Mouse (Mus musculus): ENCODE measurements around the gene Scamp4. TPM values are rescaled to one million over a fixed set of nuclear protein-coding genes. Genes with fewer than 3 reads are reported as not detected.

Gene Scamp4
- polyA plus RNA-seq, 1 experiment from 2014 or later, result 71.6 TPM

DNA sequence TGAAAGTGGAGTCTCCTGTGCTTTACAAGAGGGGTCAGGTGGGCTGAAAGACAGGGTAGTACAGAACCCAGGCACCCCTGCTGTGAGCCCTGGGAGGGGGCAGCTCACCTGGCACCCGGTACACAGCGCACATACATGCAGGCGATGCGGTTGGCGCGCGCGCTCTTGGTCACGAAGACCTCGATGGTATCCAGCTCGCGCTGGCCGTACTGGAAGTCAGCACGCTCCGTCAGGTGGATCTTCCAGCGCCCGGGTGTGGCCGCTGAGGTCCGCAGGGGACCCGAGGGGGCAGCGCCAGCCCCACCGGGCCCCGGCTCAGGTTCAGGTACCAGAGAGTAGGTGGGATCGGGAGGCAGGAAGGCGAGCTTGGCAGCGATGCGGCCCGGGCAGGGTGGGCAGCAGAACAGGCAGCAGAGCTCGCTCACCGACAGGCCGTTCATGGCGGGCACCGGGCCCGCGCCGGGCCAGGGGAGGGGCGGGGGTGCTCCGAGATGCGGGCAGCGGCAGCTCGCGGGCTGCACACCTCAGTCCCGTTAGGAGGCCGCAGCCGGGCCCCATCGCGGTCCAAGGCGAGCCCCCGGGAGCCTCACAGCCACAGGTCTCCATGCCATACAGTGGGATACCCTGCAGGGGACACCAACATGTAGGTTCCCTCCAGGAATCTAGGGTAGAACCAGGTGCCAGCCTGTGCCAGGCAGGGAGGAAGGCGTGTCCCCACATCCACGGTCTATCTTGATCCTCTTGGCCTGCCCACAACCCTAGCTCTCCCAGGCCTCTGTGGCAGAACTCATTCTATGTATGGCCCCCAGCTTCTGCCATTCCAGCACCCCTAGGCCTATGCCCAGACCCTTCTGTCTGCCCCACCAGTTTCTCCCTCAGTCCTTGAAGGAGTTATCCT, 16.0 kb upstream of the Scamp4 start:
- Histone ChIP-seq H3K4me1 (ENCODE audit: control insufficient read depth, insufficient read depth, low read length) (peaks cover 11% of the 10 kb centered on the region), H3K4me3 (ENCODE audit: low read depth, low read length) (no peak overlapping the region), H3K27ac (ENCODE audit: low read depth, low read length) (no peak overlapping the region; the same call in 1 of the 2 replicates), H3K36me3 (ENCODE audit: control insufficient read depth, insufficient read depth, low read length) (0 out of 2 replicates have a peak, but pooled peaks cover 6% of the 10 kb centered on the region), H3K9me3 (ENCODE audit: control insufficient read depth, low read length) (no peaks in the 10 kb centered on the region), H3K27me3 (ENCODE audit: control insufficient read depth, insufficient read depth, low read length) (no peaks in the 10 kb centered on the region), H3K4me2 (ENCODE audit: low read depth, low read length) (0 out of 2 replicates have a peak overlapping the region, but pooled peaks have one; percentile 8), H3K9ac (replicated peaks; ENCODE audit: low read depth, low read length) (no peak overlapping the region)
- 95% methylated on average over 35 of the region's 51 CpGs for WGBS
- no peak for ATAC-seq (ENCODE audit: low read depth)

DNA sequence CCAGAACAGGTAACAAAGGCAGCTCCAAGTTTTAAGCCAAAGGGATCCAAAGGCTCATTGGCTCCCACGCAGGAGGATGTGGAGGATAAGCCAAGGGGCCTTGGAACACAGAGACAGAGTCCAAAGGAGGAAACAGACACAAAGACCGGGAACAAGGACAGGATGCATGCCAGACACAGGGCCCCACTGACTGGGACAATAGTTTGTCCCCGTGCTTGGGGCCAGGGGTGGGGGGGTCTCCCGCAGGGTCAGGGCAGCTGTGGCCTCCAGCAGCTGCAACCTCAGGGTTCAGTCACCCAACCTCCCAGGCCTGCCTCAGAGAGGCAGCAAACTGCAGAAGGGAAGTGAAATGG, 15.4 kb upstream of the Scamp4 start:
- 0 out of 2 replicates have a peak, but pooled peaks cover 6% of the 10 kb centered on the region for H3K36me3 ChIP-seq (ENCODE audit: control insufficient read depth, insufficient read depth, low read length)
- H3K27ac ChIP-seq (ENCODE audit: low read depth, low read length), result no peak overlapping the region; the same call in 1 of the 2 replicates
- WGBS, result 30% methylated on average over 4 of the region's 4 CpGs
- H3K4me2 ChIP-seq (ENCODE audit: low read depth, low read length), result no peak overlapping the region
- H3K27me3 ChIP-seq (ENCODE audit: control insufficient read depth, insufficient read depth, low read length), result no peaks in the 10 kb centered on the region
- no peak for ATAC-seq (ENCODE audit: low read depth)
- no peaks in the 10 kb centered on the region for H3K9me3 ChIP-seq (ENCODE audit: control insufficient read depth, low read length)
- peaks cover 11% of the 10 kb centered on the region for H3K4me1 ChIP-seq (ENCODE audit: control insufficient read depth, insufficient read depth, low read length)
- H3K9ac ChIP-seq (replicated peaks; ENCODE audit: low read depth, low read length), result no peak overlapping the region
- no peak overlapping the region for H3K4me3 ChIP-seq (ENCODE audit: low read depth, low read length)

DNA sequence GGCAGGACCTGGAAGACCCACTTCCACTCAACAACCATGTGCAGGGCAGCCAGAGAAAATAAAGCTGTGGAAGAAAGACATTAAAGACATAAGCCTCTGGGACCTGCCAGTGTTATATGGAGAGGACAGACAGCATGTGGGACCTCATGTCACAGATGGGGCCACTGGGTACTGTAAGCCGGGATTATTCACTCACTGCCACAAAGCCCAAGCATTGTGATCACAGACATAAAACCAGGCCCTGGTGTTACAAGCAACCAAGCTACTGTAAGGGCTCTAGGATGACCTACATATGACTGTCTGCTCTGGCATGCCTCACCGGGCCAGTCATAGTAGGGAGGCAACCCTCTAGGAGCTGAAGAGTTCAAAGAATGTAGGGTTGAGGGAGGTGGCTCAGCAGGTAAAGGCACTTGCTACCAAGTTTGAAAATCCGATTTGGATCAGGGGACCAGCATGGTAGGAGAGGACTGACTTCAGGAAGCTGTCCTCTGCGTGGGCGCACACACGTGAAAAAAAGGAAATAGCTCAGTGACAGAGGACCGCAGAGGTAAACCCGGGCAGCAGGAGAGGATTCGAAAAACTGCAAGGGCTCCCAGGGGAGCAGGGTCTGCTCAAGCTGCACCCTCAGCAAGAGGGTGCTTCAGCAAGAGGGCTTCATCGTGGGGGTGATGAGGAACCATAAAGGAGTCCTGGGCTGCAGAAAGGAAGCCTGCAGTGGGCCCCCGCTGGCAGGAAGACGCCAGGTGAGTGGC, 13.4 kb upstream of the Scamp4 start:
- Histone ChIP-seq H3K4me2 (ENCODE audit: low read depth, low read length) (peak overlapping the region; percentile 64), H3K9me3 (ENCODE audit: control insufficient read depth, low read length) (no peaks in the 10 kb centered on the region), H3K9ac (replicated peaks; ENCODE audit: low read depth, low read length) (peak overlapping the region; percentile 86), H3K36me3 (ENCODE audit: control insufficient read depth, insufficient read depth, low read length) (0 out of 2 replicates have a peak, but pooled peaks cover 6% of the 10 kb centered on the region), H3K27me3 (ENCODE audit: control insufficient read depth, insufficient read depth, low read length) (no peaks in the 10 kb centered on the region), H3K27ac (ENCODE audit: low read depth, low read length) (peak overlapping the region; percentile 52; the same call in 1 of the 2 replicates), H3K4me3 (ENCODE audit: low read depth, low read length) (peak overlapping the region; percentile 79), H3K4me1 (ENCODE audit: control insufficient read depth, insufficient read depth, low read length) (peaks cover 11% of the 10 kb centered on the region)
- no peak for ATAC-seq (ENCODE audit: low read depth)
- 21% methylated on average over 12 of the region's 12 CpGs for WGBS

DNA sequence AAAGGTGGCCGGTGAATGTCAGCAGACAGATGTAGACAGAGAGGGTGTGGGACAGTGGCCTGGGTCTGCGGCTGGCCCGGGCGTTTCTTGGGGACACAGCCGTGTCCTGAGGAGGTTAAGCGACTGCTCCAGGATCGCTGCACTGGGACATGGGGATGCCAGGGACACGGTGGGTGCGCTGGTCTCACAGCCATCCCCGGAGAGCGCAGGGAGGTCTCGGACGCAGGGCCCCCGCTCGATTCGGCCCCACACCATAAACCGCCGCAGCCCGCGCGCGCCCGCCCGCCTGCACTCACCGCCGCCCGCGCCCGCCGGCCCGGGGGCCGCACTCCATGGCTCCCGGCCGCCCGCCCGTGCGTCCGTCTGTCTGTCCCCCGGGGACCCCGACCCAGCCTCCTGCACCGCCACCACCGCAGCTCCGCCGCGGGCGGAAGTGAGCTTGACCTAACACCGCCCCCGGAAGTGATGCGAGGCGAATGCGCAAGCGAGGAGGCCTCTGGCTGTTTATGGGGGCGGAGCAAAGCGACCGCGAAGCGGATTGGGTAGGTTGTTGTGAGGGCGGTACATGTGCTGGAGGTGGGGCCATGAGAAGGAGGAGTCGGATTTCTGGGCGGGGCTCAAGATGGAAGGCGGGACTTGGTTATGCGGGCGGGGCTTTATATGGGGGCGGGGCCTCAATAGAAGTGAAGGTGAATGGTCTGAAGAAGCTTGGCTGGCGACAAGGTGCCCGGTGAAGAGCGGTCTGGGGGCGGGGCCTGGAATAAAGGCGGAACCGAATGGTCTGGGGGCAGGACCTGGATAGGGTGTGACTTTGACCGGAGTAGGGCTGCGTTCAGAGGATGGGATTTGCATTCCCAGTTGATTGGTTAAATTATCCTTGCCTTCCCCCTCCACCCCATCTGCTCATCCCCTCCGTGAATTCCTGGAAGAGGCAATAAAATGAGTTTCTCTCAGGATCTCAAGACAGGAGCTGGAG, 12.5 kb upstream of the Scamp4 start, which contains the start of gene Abhd17a:
Abhd17a (minus strand) TSS at position 463 of the 976 bp plus-strand sequence.
- Histone ChIP-seq H3K27ac (ENCODE audit: low read depth, low read length) (peak within 1 kb of the TSS; percentile 52; the same call in 1 of the 2 replicates), H3K27me3 (ENCODE audit: control insufficient read depth, insufficient read depth, low read length) (no peaks in the 10 kb centered on the region), H3K4me2 (ENCODE audit: low read depth, low read length) (peak within 1 kb of the TSS; percentile 64), H3K36me3 (ENCODE audit: control insufficient read depth, insufficient read depth, low read length) (0 out of 2 replicates have a peak, but pooled peaks cover 3% of the 10 kb centered on the region), H3K4me3 (ENCODE audit: low read depth, low read length) (peak within 1 kb of the TSS; percentile 79), H3K4me1 (ENCODE audit: control insufficient read depth, insufficient read depth, low read length) (peaks cover 11% of the 10 kb centered on the region), H3K9ac (replicated peaks; ENCODE audit: low read depth, low read length) (peak within 1 kb of the TSS; percentile 86), H3K9me3 (ENCODE audit: control insufficient read depth, low read length) (no peaks in the 10 kb centered on the region)
- WGBS, result 1% methylated on average over 55 of the region's 73 CpGs
- peak; percentile 96 for ATAC-seq (ENCODE audit: low read depth)

DNA sequence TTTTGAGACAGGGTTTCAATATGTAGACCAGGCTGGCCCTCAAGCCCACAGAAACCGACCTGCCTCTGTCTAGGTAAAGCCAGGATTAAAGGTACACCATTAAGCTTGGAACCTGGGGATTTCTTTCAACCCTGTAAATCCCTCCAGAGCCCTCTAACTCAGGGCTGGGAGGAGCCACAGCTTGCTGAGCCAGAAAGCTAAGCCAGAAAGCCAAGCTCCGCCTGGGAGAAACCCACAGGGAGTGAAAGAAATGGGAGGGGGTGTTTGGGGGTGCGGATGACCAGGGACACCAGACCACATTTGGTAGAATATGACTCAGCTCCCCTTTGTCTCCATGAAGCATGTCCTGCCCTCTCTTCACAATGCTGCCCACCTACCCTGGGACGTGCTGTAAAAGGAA, 6.4 kb upstream of the Scamp4 start:
- no peaks in the 10 kb centered on the region for H3K27me3 ChIP-seq (ENCODE audit: control insufficient read depth, insufficient read depth, low read length)
- no peaks in the 10 kb centered on the region for H3K4me1 ChIP-seq (ENCODE audit: control insufficient read depth, insufficient read depth, low read length)
- H3K9me3 ChIP-seq (ENCODE audit: control insufficient read depth, low read length), result no peaks in the 10 kb centered on the region
- no peak for ATAC-seq (ENCODE audit: low read depth)
- H3K36me3 ChIP-seq (ENCODE audit: control insufficient read depth, insufficient read depth, low read length), result no peaks in the 10 kb centered on the region
- no peak overlapping the region for H3K9ac ChIP-seq (replicated peaks; ENCODE audit: low read depth, low read length)
- H3K27ac ChIP-seq (ENCODE audit: low read depth, low read length), result no peak overlapping the region
- H3K4me3 ChIP-seq (ENCODE audit: low read depth, low read length), result no peak overlapping the region
- no peak overlapping the region for H3K4me2 ChIP-seq (ENCODE audit: low read depth, low read length)
- WGBS, result 46% methylated on average over 4 of the region's 4 CpGs

DNA sequence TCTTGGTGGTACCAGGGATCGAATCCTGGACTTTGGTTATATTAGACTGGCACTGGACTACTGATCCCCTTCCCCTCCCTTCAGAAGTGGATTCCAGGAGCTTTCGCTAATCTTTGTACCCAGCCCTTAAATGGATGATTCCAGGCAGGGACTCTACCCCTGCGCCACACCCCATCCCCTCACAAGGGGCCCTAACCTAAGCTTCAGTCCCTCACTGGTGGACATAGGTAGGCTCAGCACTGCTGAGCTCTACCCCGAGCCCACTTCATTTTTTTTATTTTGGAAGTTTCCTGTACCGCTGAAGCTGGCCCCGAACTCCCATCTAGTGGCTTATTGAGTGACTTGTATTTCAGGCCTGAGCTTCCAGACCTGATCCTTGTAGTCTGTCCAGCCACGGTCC, 692 bp downstream of the Scamp4 start:
- H3K36me3 ChIP-seq (ENCODE audit: control insufficient read depth, insufficient read depth, low read length), result peaks cover 9% of the 10 kb centered on the region
- ATAC-seq (ENCODE audit: low read depth), result peak; percentile 15
- no peaks in the 10 kb centered on the region for H3K27me3 ChIP-seq (ENCODE audit: control insufficient read depth, insufficient read depth, low read length)
- 27% methylated on average over 7 of the region's 7 CpGs for WGBS
- peak overlapping the region; percentile 43 for H3K9ac ChIP-seq (replicated peaks; ENCODE audit: low read depth, low read length)
- H3K27ac ChIP-seq (ENCODE audit: low read depth, low read length), result peak overlapping the region; percentile 78
- H3K4me2 ChIP-seq (ENCODE audit: low read depth, low read length), result peak overlapping the region; percentile 83
- peak overlapping the region; percentile 52 for H3K4me3 ChIP-seq (ENCODE audit: low read depth, low read length)
- no peaks in the 10 kb centered on the region for H3K9me3 ChIP-seq (ENCODE audit: control insufficient read depth, low read length)
- H3K4me1 ChIP-seq (ENCODE audit: control insufficient read depth, insufficient read depth, low read length), result peaks cover 10% of the 10 kb centered on the region

DNA sequence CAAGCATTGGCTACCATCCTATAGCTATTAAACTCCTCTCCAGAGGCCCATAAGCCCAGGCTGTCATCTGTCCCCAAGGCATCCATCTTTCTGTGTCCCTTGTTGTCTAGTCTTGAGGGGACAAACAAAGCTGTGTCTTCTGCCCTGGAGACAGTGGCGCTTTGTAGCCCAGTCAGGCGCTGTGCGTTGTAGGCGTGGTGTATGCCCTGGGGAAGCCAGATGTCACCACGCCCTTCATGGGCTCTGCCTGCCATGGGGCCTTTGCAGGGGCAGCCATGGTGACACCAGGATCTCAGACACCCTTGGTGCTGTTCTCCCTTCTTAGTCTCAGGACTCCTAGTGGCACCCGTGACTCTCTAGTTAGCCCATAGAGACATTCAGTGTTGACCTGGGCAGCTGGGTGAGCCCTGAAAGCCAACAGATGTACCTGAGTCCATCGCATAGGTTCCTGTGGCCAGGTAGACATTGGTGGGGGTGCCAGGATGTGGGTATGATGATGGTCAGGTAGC, 1.4 kb downstream of the Scamp4 start:
- no peaks in the 10 kb centered on the region for H3K27me3 ChIP-seq (ENCODE audit: control insufficient read depth, insufficient read depth, low read length)
- H3K4me1 ChIP-seq (ENCODE audit: control insufficient read depth, insufficient read depth, low read length), result peaks cover 10% of the 10 kb centered on the region
- no peaks in the 10 kb centered on the region for H3K9me3 ChIP-seq (ENCODE audit: control insufficient read depth, low read length)
- H3K27ac ChIP-seq (ENCODE audit: low read depth, low read length), result no peak overlapping the region
- H3K9ac ChIP-seq (replicated peaks; ENCODE audit: low read depth, low read length), result peak overlapping the region; percentile 43
- peak overlapping the region; percentile 83; the same call in 1 of the 2 replicates for H3K4me2 ChIP-seq (ENCODE audit: low read depth, low read length)
- WGBS, result 83% methylated on average over 7 of the region's 7 CpGs
- peak overlapping the region; percentile 52 for H3K4me3 ChIP-seq (ENCODE audit: low read depth, low read length)
- peaks cover 16% of the 10 kb centered on the region for H3K36me3 ChIP-seq (ENCODE audit: control insufficient read depth, insufficient read depth, low read length)
- ATAC-seq (ENCODE audit: low read depth), result no peak

DNA sequence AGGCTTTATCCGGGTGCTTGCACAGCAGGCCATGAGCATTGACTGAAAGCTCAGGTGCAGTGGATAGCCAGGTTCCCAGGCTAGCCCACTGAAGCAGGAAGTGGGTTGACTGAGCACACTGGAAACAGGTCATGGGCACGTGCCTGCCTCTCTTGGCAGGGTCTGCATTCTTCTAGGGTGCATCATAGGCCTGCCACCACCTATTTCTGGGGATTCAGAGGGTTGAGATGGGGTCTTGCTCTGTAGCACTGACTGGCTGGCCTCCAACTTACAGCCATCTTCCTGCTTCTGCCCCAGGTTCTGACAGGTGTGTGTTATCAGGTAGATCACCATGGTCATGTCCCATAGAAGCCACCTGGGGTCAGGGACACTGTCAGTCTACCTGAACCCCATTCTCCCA, 2.3 kb downstream of the Scamp4 start:
- H3K4me1 ChIP-seq (ENCODE audit: control insufficient read depth, insufficient read depth, low read length), result peaks cover 10% of the 10 kb centered on the region
- no peaks in the 10 kb centered on the region for H3K27me3 ChIP-seq (ENCODE audit: control insufficient read depth, insufficient read depth, low read length)
- ATAC-seq (ENCODE audit: low read depth), result no peak
- H3K4me3 ChIP-seq (ENCODE audit: low read depth, low read length), result no peak overlapping the region
- no peak overlapping the region for H3K27ac ChIP-seq (ENCODE audit: low read depth, low read length)
- no peaks in the 10 kb centered on the region for H3K9me3 ChIP-seq (ENCODE audit: control insufficient read depth, low read length)
- H3K9ac ChIP-seq (replicated peaks; ENCODE audit: low read depth, low read length), result no peak overlapping the region
- H3K36me3 ChIP-seq (ENCODE audit: control insufficient read depth, insufficient read depth, low read length), result peaks cover 22% of the 10 kb centered on the region
- H3K4me2 ChIP-seq (ENCODE audit: low read depth, low read length), result no peak overlapping the region
- 93% methylated on average over 2 of the region's 2 CpGs for WGBS
